Mouse (Mus musculus) lung, embryonic 16.5 days (tissue): ENCODE measurements around the gene Ddx52. TPM values are rescaled to one million over a fixed set of nuclear protein-coding genes. Genes with fewer than 3 reads are reported as not detected.

Source experiments
- ATAC-seq: fragments of 200-750 bp; cut with Nextera tagmentation; 2 replicates; pipeline ENCODE4 v1.8.0; 2017; ENCODE audit warnings: low read depth, mild to moderate bottlenecking, moderate library complexity
- H3K27ac ChIP-seq: fragments of 300-500 bp; sonication (generic); 2 replicates; pipeline ENCODE4 v1.5.1; 2014; ENCODE audit warnings: mild to moderate bottlenecking, control low read depth, low read length
- H3K27me3 ChIP-seq: fragments of 300-500 bp; sonication (generic); 2 replicates; pipeline ENCODE4 v1.6.1; 2014; ENCODE audit warnings: low read depth, low read length, mixed read lengths; ENCODE audit not compliant: control insufficient read depth, insufficient read depth
- H3K36me3 ChIP-seq: fragments of 300-500 bp; sonication (generic); 2 replicates; pipeline ENCODE4 v1.6.1; 2014; ENCODE audit warnings: low read length; ENCODE audit not compliant: control insufficient read depth, insufficient read depth
- H3K4me1 ChIP-seq: fragments of 300-500 bp; sonication (generic); replicated peaks from 2 replicates; pipeline ENCODE4 v1.6.1; 2014; ENCODE audit warnings: low read length, mixed read lengths; ENCODE audit not compliant: control insufficient read depth, insufficient read depth
- H3K4me2 ChIP-seq: fragments of 300-500 bp; sonication (generic); 2 replicates; pipeline ENCODE4 v1.6.1; 2014; ENCODE audit warnings: low read depth, low read length, control low read depth
- H3K4me3 ChIP-seq: fragments of 300-500 bp; sonication (generic); 2 replicates; pipeline ENCODE4 v1.5.1; 2014; ENCODE audit warnings: mild to moderate bottlenecking, low read length, control low read depth
- H3K9ac ChIP-seq: fragments of 300-500 bp; sonication (generic); 2 replicates; pipeline ENCODE4 v1.6.1; 2014; ENCODE audit warnings: low read length, control low read depth
- H3K9me3 ChIP-seq: fragments of 300-500 bp; sonication (generic); 2 replicates; pipeline ENCODE4 v1.6.1; 2016; ENCODE audit warnings: low read length; ENCODE audit not compliant: control insufficient read depth
- WGBS: fragments of 180-500 bp; shearing (Covaris S2); extraction: QIAGEN DNeasy Blood & Tissue Kit; methylation state at CpG from one replicate; pipeline ENCODE4 v1.1.7; 2014; 5-methylcytosine and 5-hydroxymethylcytosine counted together
- polyA plus RNA-seq: library from polyadenylated mRNA; unstranded; fragments of >200 nt; fragmentation: Nextera tagmentation; extraction: Ambion mirVana; gene quantifications from 2 replicates; pipeline ENCODE4 v1.2.1, GENCODE M21; 2015

Gene Ddx52
- polyA plus RNA-seq, 1 experiment from 2014 or later, result 35.6 TPM

GRCm38 (mm10) chr11:84001257-84001656, 59.4 kb downstream of the Ddx52 start:
- no peak overlapping the region for H3K27ac ChIP-seq
- H3K9ac ChIP-seq, result no peak overlapping the region
- 86% methylated on average over 3 of the region's 3 CpGs for WGBS
- no peak for ATAC-seq
- H3K9me3 ChIP-seq, result no peaks in the 10 kb centered on the region
- no peaks in the 10 kb centered on the region for H3K27me3 ChIP-seq
- H3K4me1 ChIP-seq, result no peaks in the 10 kb centered on the region
- H3K4me2 ChIP-seq, result no peak overlapping the region
- no peak overlapping the region for H3K4me3 ChIP-seq
- H3K36me3 ChIP-seq, result peaks cover 7% of the 10 kb centered on the region

GRCm38 (mm10) chr11:84003986-84004385, 62.1 kb downstream of the Ddx52 start:
- Histone ChIP-seq H3K27me3 (no peaks in the 10 kb centered on the region), H3K36me3 (peaks cover 4% of the 10 kb centered on the region; the same call in 1 of the 2 replicates), H3K4me3 (no peak overlapping the region), H3K4me1 (no peaks in the 10 kb centered on the region), H3K27ac (no peak overlapping the region), H3K9me3 (no peaks in the 10 kb centered on the region), H3K4me2 (no peak overlapping the region), H3K9ac (no peak overlapping the region)
- no peak for ATAC-seq
- WGBS, result 82% methylated on average over 6 of the region's 6 CpGs

DNA sequence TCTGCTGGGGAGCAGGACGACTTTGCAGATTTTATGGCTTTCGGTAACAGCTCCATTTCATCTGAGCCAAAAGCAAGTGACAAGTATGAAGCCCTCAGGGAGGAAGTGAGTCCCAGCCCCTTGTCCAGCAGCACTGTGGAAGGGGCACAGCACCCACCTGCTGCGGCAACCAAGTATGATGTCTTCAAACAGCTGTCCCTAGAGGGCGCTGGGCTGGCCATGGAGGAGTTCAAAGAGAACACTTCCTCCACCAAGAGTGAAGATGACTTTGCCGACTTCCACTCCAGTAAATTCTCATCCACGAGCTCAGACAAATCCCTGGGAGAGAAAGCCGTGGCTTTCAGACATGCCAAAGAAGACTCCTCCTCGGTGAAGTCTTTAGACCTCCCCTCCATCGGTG, 67.1 kb downstream of the Ddx52 start:
- 80% methylated on average over 9 of the region's 9 CpGs for WGBS
- no peak for ATAC-seq

GRCm38 (mm10) chr11:84010411-84010810, 68.5 kb downstream of the Ddx52 start:
- Histone ChIP-seq H3K27me3 (no peaks in the 10 kb centered on the region), H3K4me3 (no peak overlapping the region), H3K36me3 (no peaks in the 10 kb centered on the region; the same call in 1 of the 2 replicates), H3K27ac (no peak overlapping the region), H3K9ac (no peak overlapping the region), H3K9me3 (no peaks in the 10 kb centered on the region), H3K4me1 (no peaks in the 10 kb centered on the region), H3K4me2 (no peak overlapping the region)
- no peak for ATAC-seq
- 83% methylated on average over 9 of the region's 9 CpGs for WGBS

More for the DNA sequence above, 67.1 kb downstream of the Ddx52 start:
- Histone ChIP-seq H3K27ac (no peak overlapping the region), H3K9me3 (no peaks in the 10 kb centered on the region), H3K4me1 (no peaks in the 10 kb centered on the region), H3K4me3 (no peak overlapping the region), H3K36me3 (no peaks in the 10 kb centered on the region; the same call in 1 of the 2 replicates), H3K27me3 (no peaks in the 10 kb centered on the region), H3K9ac (no peak overlapping the region), H3K4me2 (no peak overlapping the region)

DNA sequence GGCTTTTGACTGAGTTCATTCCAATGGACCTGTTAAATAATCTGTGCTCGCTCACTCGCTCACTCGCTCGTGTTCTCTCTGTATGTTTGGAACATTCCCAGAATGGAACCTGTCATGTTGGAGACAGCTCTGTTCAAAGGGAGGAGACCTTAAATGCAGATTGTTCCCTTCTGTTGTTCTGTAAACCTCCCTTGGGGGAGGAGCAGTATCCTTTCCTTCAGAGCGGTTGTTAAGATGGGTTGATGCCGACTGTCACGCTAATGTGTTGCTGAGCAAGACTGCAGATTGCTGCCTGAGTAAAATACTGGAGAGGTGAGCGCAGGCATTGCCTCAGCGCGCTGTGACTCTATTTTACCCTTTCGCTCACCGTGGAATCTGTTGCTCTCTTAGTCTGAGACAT, 69.2 kb downstream of the Ddx52 start:
- H3K4me3 ChIP-seq, result no peak overlapping the region
- H3K9me3 ChIP-seq, result no peaks in the 10 kb centered on the region
- H3K4me2 ChIP-seq, result no peak overlapping the region
- no peaks in the 10 kb centered on the region for H3K4me1 ChIP-seq
- H3K36me3 ChIP-seq, result no peaks in the 10 kb centered on the region; the same call in 1 of the 2 replicates
- no peak overlapping the region for H3K9ac ChIP-seq
- no peak for ATAC-seq
- 50% methylated on average over 12 of the region's 12 CpGs for WGBS
- no peak overlapping the region for H3K27ac ChIP-seq
- no peaks in the 10 kb centered on the region for H3K27me3 ChIP-seq

DNA sequence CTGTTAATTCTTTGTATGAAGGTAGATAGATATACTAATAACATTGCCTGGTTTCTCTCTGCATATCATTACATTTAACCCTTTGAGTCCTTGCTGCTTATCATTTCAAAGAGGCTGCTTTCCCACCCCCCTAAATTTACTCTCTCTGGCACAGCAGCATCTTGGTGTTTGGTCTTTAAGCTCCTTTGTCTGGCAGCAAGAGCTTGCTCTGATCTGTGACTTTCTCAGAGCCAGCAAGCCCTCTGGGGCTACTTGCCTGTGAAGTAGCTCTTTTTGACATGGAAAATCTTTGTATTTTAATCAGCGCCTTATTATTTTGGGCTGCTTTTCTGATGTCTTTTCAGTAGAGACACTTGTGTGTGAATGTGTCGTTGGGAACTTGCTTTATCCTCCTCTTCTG, 69.7 kb downstream of the Ddx52 start:
- Histone ChIP-seq H3K4me3 (no peak overlapping the region), H3K4me1 (no peaks in the 10 kb centered on the region), H3K9me3 (no peaks in the 10 kb centered on the region), H3K9ac (no peak overlapping the region), H3K27me3 (no peaks in the 10 kb centered on the region), H3K36me3 (no peaks in the 10 kb centered on the region; the same call in 1 of the 2 replicates), H3K4me2 (no peak overlapping the region), H3K27ac (no peak overlapping the region)
- 60% methylated on average over 2 of the region's 2 CpGs for WGBS
- ATAC-seq, result no peak

Other genes starting within 250 kb of the Ddx52 start
- gene Wfdc17, start 238.1 kb upstream of the Ddx52 start, polyA plus RNA-seq, result 1.7 and 2.1 TPM in 2 replicates
- 1.2 and 1.8 TPM in 2 replicates for gene Wfdc18, start 233.0 kb upstream of the Ddx52 start, polyA plus RNA-seq
- 0.82 and 2.3 TPM in 2 replicates for gene Wfdc21, start 195.1 kb upstream of the Ddx52 start, polyA plus RNA-seq
- 23.2 and 23.5 TPM in 2 replicates for gene Heatr6, start 188.4 kb upstream of the Ddx52 start, polyA plus RNA-seq
- 9.1 and 11.7 TPM in 2 replicates for gene Hnf1b, start 92.0 kb upstream of the Ddx52 start, polyA plus RNA-seq
- 9.3 and 11.1 TPM in 2 replicates for gene Synrg, start 22.4 kb downstream of the Ddx52 start, polyA plus RNA-seq
- 26.1 and 29.8 TPM in 2 replicates for gene Dusp14, start 127.2 kb downstream of the Ddx52 start, polyA plus RNA-seq
- 31.6 and 32.4 TPM in 2 replicates for gene Tada2a, start 187.5 kb downstream of the Ddx52 start, polyA plus RNA-seq
- gene Acaca, start 187.6 kb downstream of the Ddx52 start, polyA plus RNA-seq, result 11.2 and 11.3 TPM in 2 replicates
- gene Gm11437, start 225.4 kb downstream of the Ddx52 start, polyA plus RNA-seq, result not detected in 2 replicates